Mouse (Mus musculus) spleen, adult 2 months (tissue): ENCODE data around the gene Kctd2. TPM values are rescaled to one million over a fixed set of nuclear protein-coding genes. Genes with fewer than 3 reads are reported as not detected.

ENCODE experiments used
- DNase-seq, 2 experiments: peaks; one replicate each; pipeline versions ENCODE4 v3.0.0 to v3.0.0-alpha.2; 2012 to 2021; ENCODE audit warnings: low spot score in 2 of 2, low read depth in 1 of 2
- H3K27ac ChIP-seq: fragments of 200-500 bp; 2 replicates; pipeline ENCODE4 v1.5.1; 2012; ENCODE audit warnings: low read length, inconsistent platforms; ENCODE audit not compliant: insufficient read depth
- H3K27me3 ChIP-seq: fragments of 200-500 bp; 2 replicates; pipeline ENCODE4 v1.6.1; 2012; ENCODE audit warnings: mild to moderate bottlenecking, moderate library complexity, low read length, inconsistent platforms; ENCODE audit not compliant: control insufficient read depth, insufficient read depth
- H3K36me3 ChIP-seq: fragments of 200-500 bp; 2 replicates; pipeline ENCODE4 v1.6.1; 2012; ENCODE audit warnings: mild to moderate bottlenecking, low read length, inconsistent platforms; ENCODE audit not compliant: control insufficient read depth, insufficient read depth
- H3K4me1 ChIP-seq: fragments of 200-500 bp; 2 replicates; pipeline ENCODE4 v1.6.1; 2011; ENCODE audit warnings: inconsistent platforms; ENCODE audit not compliant: control insufficient read depth, insufficient read depth, insufficient read length
- H3K4me3 ChIP-seq: fragments of 200-500 bp; 2 replicates; pipeline ENCODE4 v1.5.1; 2011; ENCODE audit warnings: mild to moderate bottlenecking, inconsistent platforms; ENCODE audit not compliant: insufficient read depth, insufficient read length; ENCODE audit errors: extremely low read depth
- CTCF ChIP-seq: fragments of 200-500 bp; IDR thresholded peaks from 2 replicates; pipeline ENCODE4 v1.5.1; 2011; ENCODE audit warnings: mild to moderate bottlenecking, inconsistent platforms; ENCODE audit not compliant: insufficient read depth, insufficient read length, insufficient replicate concordance; ENCODE audit errors: extremely low read depth
- POLR2A ChIP-seq: fragments of 200-500 bp; IDR thresholded peaks from 2 replicates; pipeline ENCODE4 v1.6.1; 2011; ENCODE audit warnings: low read depth, low read length, inconsistent platforms
- WGBS: fragments of 180-500 bp; shearing (Covaris S2); methylation state at CpG from one replicate; pipeline ENCODE4 v1.1.7; 2018; 5-methylcytosine and 5-hydroxymethylcytosine counted together
- polyA plus RNA-seq: library from polyadenylated mRNA; depleted of rRNA; stranded (reverse); fragments of >200 nt; gene quantifications from 2 replicates; pipeline ENCODE4 v1.2.3, GENCODE M21; 2012

The Kctd2 gene
- polyA plus RNA-seq, 1 experiment: 21.8 TPM

DNA sequence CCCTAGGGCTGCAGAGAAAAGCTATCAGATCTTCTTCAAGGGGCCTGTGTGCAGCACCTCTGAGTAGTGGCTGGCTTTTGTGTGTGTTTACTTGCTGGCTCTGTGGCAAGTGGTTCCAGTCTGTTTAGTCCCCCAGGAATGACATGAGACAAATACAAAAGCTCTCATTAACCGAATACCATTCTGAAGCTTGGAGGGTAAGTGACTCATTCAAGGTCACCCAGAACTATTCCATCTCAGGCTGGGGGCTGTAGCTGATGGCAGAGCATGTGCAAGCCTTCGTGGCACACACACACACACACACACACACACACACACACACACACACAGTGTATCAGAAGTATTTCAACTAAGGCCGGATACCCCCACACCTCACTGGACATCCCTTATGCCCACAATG, 19.8 kb upstream of the Kctd2 start:
- WGBS: 76% methylated on average over 3 of the region's 3 CpGs
- TF ChIP-seq CTCF (no peak), POLR2A (no peak)
- no peaks in the 10 kb centered on the region; the same call in 1 of the 2 replicates for H3K4me1 ChIP-seq

DNA sequence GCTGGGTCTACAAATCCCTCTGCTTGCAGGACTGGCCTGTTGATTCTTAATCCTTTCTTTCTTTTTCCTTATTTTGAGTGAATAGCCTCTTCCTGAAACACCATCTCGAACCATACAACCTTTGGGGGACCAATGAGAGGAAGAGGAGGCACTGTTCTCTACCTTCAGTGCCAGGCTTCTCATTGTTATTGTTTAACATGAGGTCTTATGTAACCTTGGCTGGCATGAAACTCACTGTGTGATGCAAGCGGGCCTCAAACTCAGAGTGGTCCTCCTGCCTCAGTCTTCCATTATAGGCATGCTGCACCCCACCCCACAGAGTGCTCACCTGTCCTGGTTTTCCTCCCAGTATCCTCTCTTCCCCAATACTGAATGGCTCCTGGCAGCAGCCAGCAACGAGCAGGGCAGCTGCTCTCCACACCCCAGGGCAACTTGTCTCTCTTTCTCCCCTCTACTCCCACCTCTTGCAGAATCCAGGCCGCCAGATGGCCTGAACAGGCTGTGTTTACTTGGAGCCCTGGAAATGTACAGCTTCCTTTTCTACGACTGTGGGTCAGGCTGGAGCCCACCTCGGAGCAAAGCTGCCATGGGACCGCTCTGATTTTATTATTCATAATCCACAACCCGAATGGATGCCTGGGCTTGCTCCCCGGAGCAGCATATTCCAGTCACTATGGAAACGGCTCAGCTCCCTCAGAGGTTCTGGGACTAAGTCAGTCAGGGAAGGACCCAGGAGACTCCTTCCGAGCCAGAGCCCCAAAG, 19.1 kb upstream of the Kctd2 start:
- no peak for DNase-seq
- WGBS: 69% methylated on average over 11 of the region's 11 CpGs

More for the DNA sequence above, 19.8 kb upstream of the Kctd2 start:
- H3K36me3 ChIP-seq: no peaks in the 10 kb centered on the region
- no peak for DNase-seq
- no peaks in the 10 kb centered on the region for H3K27me3 ChIP-seq
- no peak overlapping the region for H3K27ac ChIP-seq
- no peak overlapping the region for H3K4me3 ChIP-seq

GRCm38 (mm10) chr11:115403338-115404124, 16.4 kb upstream of the Kctd2 start, which contains the start of gene Mrpl58:
TSS of gene Mrpl58 (plus strand) at chr11:115403752.
- H3K36me3 ChIP-seq: 0 out of 2 replicates have a peak, but pooled peaks cover 2% of the 10 kb centered on the region
- no peaks in the 10 kb centered on the region; the same call in 1 of the 2 replicates for H3K4me1 ChIP-seq
- peak; percentile 74 to 81 for DNase-seq
- peak within 1 kb of the TSS; percentile 96 for H3K27ac ChIP-seq
- no peak for TF ChIP-seq CTCF
- peak; percentile 65 for TF ChIP-seq POLR2A
- H3K4me3 ChIP-seq: peak within 1 kb of the TSS; percentile 94
- no peaks in the 10 kb centered on the region for H3K27me3 ChIP-seq
- 3% methylated on average over 50 of the region's 50 CpGs for WGBS

More for the DNA sequence above, 19.1 kb upstream of the Kctd2 start:
- H3K36me3 ChIP-seq: no peaks in the 10 kb centered on the region
- H3K4me3 ChIP-seq: no peak overlapping the region
- H3K27ac ChIP-seq: no peak overlapping the region
- H3K27me3 ChIP-seq: no peaks in the 10 kb centered on the region
- TF ChIP-seq CTCF: no peak
- TF ChIP-seq POLR2A: no peak
- H3K4me1 ChIP-seq: no peaks in the 10 kb centered on the region; the same call in 1 of the 2 replicates

- Histone ChIP-seq H3K27ac (peak overlapping the region; percentile 43), H3K4me1 (no peaks in the 10 kb centered on the region; the same call in 1 of the 2 replicates)
- 91% methylated on average over 6 of the region's 6 CpGs for WGBS
Measured at GRCm38 (mm10) chr11:115405723-115406122, 14.2 kb upstream of the Kctd2 start.

GRCm38 (mm10) chr11:115406858-115407401, 13.0 kb upstream of the Kctd2 start:
- no peak overlapping the region for H3K4me3 ChIP-seq
- no peak; the same call in 1 of the 2 replicates for TF ChIP-seq POLR2A
- TF ChIP-seq CTCF: no peak

More at GRCm38 (mm10) chr11:115405723-115406122, 14.2 kb upstream of the Kctd2 start:
- H3K27me3 ChIP-seq: no peaks in the 10 kb centered on the region
- H3K36me3 ChIP-seq: peaks cover 4% of the 10 kb centered on the region
- H3K4me3 ChIP-seq: no peak overlapping the region
- DNase-seq: no peak
- TF ChIP-seq POLR2A (no peak), CTCF (no peak)

DNA sequence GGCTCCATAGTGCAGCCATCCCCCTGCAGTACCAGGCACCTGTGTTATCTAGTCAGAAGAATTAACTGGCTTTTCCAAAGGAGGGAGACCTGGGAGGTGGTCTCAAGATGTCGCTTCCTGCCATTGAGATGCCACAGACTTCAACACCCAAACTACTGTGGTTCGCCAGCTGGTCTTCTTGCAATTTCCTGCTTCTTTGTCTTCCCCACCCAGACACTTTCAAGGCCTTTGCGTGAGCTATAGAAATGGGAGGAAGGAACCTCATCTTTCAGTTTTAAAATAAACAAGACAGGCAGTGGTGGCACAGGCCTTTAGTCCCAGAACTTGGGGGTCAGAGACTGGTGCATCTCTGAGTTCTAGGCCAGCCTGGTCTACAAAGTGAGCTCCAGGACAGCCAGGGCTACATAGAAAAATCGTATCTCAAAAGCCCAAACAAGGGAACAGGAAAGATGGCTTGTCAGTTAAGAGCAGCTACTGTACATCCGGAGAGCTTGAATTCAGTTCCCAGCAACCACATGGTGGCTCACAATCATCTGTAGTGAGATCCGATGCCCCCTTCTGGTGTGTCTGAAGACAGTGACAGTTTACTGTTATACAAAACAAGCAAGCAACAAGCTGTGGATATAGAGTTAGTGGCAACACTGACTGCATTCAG, 11.5 kb upstream of the Kctd2 start:
- no peak for DNase-seq
- no peak overlapping the region for H3K4me3 ChIP-seq
- no peaks in the 10 kb centered on the region for H3K27me3 ChIP-seq
- WGBS: 37% methylated on average over 6 of the region's 6 CpGs
- no peak for TF ChIP-seq POLR2A
- no peak for TF ChIP-seq CTCF
- no peaks in the 10 kb centered on the region; the same call in 1 of the 2 replicates for H3K4me1 ChIP-seq
- H3K36me3 ChIP-seq: peaks cover 5% of the 10 kb centered on the region
- H3K27ac ChIP-seq: peak overlapping the region; percentile 85

More at GRCm38 (mm10) chr11:115406858-115407401, 13.0 kb upstream of the Kctd2 start:
- Histone ChIP-seq H3K4me1 (no peaks in the 10 kb centered on the region; the same call in 1 of the 2 replicates), H3K27ac (peak overlapping the region; percentile 85), H3K27me3 (no peaks in the 10 kb centered on the region), H3K36me3 (peaks cover 5% of the 10 kb centered on the region)
- peak in 1 of 2 experiments; percentile 49 for DNase-seq
- WGBS: 70% methylated on average over 17 of the region's 17 CpGs
